Mouse (Mus musculus) retina, postnatal 1 day (tissue): Measurements from ENCODE around the gene Arg2.
A peak's percentile ranks its signal among the peaks of the same experiment; 100 is the strongest.

ENCODE experiments used
- DNase-seq: peaks from one replicate; pipeline ENCODE4 v3.0.0-alpha.2; 2012

The Arg2 gene

DNA sequence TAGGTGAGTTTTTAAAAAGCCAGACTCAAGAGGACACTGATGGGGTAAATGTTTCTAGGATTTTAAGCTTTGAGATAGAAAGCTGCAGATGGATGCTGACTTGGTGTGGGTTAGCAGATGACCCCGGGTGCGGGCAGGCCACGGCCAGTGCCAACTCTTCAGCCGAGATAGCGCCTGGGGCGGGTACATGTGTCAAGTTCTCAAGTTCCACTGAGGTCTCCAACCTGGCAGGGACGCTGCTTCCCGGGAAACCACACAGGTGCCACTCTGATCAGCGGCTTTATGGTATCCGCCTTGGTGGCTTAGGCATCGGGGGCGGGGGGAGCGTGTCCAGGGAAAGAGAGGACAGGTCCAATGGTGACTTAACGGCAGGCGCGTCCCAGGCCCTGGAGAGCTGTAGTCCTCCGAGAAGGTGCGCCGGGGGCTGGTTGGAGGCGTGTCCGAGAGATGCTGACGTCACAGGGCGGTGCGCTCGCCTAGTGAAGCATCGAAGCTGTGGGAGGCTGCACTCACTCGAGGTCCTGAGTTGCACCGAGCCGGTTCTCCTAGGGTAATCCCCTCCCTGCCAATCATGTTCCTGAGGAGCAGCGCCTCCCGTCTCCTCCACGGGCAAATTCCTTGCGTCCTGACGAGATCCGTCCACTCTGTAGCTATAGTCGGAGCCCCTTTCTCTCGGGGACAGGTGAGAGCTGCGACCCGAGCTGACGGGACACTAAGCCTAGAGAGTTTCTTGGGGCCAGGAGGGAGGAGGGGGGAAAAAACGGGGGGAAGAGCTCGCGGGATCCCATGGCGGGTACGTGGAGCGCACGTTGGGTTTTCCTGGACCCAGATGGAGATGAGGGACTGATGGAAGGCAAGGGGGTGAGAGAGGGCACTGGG, at the start of gene Arg2:
Arg2 (plus strand) TSS at position 479 of the 879 bp plus-strand sequence.
- peak; percentile 85 for DNase-seq

DNA sequence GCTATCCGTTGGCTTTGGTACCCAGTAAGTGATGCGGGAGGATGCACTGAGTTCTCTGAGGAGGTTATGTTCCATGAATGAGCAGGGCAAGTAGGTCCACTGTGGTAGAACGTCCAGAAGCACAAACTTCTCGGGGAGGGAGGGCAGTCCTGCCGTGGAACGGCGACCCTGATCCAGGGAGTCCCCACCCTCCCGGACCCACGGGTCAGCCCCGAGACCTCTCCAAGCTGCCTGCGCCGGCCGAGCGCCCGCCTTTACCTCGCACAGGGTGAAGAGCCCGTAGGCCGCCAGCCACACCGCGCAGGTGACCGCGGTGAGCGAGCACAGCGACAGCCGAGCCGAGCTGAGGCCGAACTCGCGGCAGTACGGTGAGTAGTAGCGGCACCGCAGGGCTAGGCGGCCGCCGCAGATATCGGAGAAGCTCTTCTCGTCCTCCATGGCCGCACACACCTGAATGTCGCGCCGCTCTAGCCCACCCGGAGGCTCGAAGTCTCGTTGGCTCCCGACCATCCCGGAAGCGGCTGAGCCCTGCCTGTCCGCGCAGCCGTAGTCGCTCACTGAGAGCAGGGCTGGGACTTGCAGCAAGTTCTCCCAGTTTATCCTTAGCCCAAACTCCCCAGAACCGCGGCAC, 41.3 kb upstream of the Arg2 start, which contains the start of gene Pigh:
Pigh (minus strand) TSS at position 470 of the 631 bp plus-strand sequence.
- DNase-seq, result peak; percentile 95

DNA sequence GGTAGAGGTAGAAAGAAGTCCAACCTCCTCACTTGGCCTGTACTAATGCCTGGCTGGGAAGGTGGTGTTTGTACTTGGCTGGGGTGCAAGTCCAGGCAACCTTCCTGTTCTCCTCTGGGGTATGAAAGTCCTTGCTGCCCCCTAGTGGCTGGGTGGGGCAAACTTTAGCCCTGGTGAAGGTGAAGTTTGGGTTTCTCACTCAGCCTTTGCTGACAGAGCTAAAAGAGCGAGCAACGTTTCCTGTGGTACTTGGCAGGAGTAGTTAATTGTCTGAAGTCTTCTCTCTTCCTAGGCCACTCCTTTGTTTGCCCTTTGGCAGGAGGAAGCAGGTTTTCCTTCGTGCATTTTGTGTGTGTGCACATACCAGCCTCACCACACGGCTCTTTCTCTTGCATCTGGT, 38.0 kb upstream of the Arg2 start:
- peak; percentile 27 for DNase-seq

DNA sequence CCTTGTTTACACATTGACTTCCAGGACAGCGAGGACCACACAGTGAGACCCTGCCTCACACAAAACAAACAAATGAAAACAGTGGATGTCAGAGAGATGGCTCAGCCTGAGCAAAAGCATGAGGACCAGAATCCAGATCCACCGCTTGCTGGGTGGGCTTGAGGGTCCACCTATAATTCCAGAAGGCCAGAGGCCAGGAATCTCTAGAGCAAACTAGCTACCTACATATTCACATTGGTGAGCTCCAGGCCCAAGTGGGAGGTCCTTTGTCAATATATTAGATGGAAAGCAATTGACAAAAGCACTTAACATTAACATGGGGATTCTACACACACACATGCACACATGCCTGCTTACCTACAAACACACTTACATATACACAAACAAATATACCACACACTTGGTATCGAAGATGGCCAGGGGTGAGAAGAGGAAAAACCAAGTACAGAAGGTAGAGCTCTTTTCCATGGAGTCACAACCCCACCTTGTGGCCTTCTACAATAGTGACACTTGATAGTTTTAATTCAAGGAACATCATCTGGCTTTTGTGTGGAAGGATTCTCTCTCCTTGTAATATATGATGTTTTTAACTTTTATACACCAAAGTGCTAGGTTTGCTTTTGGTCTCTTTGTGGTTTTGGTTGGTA, 33.3 kb upstream of the Arg2 start:
- peak; percentile 61 for DNase-seq

DNA sequence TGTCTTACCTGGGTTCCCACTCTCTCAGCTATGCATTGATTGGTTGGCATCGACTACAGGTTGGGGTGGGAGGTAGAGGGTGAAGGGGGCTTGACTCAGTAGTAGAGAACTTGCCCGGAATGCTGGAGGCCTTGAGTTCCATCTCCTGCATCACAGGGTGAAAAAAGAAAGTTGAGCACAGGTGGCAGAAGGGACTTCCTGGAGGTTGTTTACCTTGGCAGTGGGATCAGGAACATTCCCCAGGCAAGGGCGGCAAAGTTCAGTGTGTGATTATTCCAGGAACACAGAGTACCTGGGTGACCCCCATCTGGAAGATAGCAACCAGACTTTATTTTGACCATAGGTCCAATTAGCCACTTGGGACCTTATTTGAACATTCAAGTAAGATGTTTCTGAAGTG, 26.8 kb upstream of the Arg2 start:
- DNase-seq, result no peak

DNA sequence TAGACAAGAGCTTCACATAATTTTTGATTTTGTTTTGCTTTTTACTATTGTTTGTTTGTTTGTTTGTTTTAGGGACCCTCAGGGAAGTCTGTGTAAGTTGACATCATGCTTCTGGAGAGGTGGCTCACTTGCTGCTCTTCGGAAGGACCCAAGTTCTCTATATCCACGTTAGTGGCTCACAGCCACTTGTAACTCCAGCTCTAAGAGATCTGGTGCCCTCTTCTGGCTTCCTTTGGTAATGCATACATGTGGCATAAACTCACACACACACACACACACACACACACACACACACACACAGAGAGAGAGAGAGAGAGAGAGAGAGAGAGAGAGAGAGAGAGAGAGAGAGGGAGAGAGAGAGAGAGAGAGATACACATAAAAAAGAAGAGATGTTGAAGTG, 26.0 kb upstream of the Arg2 start:
- peak; percentile 22 for DNase-seq

DNA sequence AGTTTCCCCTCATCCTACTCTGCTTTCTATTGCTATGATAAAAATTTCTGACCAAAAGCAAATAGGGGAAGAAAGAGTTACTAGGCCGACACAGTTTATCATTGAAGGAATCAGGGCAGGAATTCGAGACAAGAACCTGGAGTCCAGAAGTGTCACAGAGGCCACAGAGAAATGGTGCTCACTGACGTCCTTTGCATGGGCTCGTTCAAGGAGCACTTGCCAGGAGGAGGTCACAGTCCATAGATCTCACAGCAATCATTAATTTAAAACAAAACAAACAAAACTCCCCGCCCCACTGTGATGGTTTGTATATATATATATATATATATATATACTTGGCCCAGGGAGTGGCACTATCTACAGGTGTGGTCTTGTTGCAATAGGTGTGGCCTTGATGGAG, 25.3 kb upstream of the Arg2 start:
- no peak for DNase-seq

DNA sequence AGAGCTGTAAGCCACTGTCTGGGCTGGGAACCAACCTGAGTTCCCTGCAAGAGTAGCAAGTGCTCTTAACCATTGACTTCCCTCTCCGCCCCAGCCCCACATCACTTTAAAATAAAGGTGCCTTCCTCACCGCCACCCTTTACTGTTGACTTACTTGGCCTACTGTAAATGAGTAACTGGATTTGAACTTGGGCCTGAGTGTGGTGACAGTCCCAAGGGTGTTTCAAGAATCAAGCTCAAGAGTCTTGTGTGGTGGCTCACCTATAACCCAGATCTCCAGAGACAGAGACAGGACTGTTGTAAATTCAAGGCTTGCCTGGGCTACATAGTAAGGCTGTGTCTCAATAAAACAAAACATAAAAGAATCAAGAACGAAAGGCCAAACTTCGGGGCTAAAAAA, 11.6 kb upstream of the Arg2 start:
- no peak for DNase-seq

DNA sequence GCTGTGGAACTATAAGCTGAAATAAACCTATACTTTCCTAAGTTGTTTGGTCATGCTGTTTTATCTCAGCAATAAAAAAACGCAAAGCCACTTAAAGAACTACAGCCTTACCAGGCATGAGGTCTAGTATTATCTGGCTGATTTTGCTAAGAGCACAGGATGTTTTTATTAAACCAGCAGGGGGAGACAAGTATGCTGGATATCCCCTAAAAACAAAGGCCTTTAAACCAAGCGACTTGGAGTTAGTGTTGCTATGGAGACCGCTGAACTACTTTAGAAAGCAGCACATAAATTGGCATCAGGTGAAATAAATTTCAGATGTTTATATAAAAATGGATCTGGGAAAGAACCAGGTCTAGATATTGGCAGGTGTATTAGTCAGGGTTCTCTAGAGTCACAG, 7.8 kb upstream of the Arg2 start:
- peak; percentile 53 for DNase-seq

DNA sequence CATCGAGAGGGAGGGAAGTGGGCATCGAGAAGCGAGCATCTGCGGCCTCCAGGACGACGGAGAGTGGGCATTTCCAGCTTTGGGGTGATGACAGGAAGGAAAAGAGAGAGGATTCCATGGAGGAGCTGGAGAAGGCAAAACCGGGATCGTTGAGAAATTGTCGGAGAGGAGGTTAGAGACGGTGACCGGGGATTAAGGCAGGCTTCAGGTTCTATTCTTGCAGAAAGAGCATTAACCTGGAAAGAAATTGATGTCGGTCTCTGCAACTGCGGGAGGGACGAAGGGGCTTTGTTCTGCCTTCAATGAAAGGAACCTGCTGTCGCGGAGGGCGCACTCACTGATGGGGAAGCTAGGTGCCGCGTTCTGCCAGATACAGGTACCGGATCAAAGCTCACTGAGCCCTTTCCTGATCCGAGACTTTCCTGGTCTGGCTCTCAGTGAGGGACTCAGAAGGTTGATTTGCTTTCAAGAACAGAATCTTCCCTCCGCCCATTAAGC, 650 bp downstream of the Arg2 start:
- DNase-seq, result peak; percentile 27

DNA sequence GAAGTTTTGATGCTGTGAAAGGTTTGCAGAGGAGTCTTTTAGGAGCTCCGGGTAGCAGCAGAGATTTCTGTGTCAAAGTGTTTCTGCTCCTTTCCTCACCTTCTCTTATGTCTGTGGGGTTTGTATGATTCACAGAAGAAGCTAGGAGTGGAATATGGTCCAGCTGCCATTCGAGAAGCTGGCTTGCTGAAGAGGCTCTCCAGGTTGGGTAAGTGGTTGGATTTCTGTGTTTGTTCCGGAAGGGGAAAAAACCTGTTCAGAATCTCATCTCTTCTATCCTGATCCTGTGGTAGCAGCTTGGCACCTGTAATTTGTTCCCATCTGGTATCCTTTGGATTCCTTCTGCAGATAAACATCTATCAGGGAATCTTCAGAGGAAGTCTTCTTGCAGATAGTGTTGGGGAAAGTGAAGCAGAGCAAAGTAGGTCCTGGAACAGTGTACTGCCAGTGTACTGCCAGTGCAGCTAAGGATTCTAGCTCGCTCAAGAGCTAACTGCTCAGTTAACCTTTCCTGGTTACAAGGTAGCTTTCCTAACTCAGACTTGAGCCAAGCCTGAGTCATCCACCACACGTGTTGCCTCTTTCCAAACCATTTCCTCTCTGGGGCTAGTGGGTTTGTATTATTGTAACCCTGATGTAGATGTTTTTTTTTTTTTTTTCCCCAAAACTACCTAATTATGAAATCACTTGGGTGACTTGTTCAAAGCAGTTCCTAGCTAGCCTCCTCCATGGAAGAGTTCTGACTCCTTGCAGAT, 1.3 kb downstream of the Arg2 start:
- DNase-seq, result no peak

DNA sequence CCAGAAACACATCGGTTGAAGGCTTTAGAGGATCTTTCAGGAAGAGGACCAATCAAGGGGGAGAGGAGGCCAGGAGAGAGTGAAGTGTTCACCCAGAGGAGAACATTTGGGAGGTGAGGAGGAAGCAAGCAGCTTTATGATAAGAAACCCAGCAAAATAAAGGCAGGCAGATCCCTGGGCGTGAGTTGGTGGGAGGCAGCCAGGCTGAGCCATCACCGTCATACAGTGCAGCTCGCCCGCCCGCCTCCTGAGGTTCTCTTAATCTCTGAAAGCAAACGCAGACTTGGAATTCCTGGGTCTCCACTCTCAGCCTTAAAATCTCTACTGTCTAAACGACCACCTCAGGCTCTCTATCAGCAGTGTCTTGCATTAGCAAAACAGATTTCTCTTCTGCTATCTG, 4.1 kb downstream of the Arg2 start:
- no peak for DNase-seq

DNA sequence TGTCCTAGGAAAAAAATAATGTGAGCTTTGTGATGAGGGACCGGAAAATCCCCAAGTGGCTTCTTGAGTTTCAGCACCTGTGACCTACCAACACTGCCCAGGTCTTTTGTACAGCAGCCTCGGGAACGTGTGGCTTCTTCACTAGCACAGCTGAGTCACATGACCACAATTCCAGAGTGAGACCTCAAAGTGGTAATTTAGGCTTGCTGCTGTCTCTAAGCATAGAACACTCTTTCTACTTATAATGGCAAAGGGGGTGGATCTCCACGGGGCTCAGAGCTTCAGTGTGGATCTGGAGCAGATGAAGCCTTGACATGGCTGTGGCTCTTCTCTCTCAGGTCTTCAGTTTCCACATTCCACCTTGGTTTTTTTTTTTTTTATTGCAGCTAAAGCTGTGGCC, 4.5 kb downstream of the Arg2 start:
- DNase-seq, result no peak

DNA sequence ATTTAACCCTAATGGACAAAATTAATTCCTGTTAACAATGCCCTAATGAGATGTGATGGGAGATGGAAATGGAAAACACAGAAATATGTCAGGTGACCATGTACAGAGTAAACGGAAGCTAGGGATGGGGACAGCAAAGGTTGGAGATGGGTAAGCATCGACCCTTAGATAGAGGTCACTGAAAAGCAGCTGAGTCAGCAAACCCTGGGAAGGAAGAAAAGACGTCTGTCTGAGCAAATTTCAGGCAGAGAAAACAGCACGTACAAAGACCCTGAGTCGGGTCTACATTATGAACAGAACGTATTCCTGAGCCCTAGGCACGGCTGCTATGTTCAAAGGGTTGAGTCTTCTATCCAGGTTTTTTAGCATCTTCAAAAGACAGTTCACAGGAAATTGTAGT, 6.4 kb downstream of the Arg2 start:
- no peak for DNase-seq

DNA sequence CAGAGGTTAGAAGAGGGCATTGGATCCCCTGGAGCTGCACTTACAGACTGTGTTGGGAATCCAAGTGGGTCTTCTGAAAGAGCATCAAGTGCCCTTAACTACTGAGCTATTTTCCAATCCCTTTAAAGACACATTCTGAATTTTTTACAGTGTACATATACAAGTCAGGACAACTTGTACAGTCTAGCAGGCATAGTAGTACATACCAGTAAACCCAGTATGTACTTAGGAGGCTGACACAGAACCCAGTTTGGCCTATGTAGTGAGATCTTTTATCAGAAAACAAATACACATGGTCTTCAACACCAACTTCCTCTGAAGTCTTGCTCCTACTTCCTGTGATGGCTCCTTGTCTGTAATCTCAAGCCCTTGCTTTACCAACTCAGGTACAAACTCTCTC, 8.4 kb downstream of the Arg2 start:
- no peak for DNase-seq

DNA sequence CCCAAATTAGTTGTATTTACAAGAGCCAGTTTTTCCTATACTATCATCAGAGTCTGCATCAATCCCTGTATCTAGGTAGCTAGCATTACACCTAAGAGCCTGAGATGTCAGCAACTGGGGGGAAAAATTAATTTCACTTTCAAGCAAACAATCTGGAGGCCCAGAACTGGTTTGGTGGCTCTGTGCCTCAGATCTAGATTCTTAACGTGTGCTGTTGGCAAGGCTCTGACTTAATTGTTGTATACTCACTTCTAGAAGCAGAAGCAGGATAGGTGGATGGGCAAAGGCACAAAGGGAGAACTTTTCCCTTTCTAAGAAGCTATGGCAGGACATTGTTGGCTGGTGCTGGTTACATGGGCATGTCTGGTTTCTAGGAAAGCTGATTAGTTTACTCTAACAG, 8.8 kb downstream of the Arg2 start:
- no peak for DNase-seq

DNA sequence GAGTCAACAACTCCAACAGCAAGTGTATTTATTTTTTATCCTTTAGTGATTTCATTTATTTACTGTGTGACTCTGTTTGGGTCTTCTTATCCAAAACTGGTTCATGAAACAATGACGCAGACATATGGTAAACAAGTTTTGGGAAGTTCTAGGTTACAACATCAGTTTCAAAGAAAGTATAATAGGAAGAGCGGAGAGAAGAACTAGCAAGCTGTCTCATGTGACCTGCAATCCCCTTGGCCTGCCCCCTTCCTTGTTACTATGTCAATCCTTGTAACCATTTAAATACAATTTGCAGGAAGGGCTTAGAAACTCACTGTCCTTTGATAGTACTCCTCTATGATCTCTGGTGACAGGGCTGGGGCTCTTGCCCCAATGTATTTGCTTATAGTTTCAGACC, 10.2 kb downstream of the Arg2 start:
- no peak for DNase-seq

DNA sequence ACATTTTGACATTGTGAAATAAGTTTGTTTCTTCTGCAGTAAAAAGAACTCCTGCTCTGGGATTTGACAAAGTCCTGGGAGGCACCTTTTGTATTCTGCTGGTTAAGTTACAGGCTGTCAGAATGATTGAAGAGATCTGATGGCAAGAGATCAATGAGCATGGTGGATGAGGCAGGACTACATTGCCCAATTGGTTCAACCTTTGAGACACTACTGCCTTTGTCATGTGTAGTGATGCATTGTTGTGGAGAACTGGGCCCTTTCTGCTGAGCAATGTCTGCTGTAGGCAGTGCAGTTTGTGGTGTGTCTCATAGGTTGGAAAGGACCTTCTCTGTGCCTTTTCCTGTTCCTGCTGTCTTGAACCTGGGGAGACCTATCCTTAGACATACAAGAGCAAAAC, 10.8 kb downstream of the Arg2 start:
- no peak for DNase-seq

DNA sequence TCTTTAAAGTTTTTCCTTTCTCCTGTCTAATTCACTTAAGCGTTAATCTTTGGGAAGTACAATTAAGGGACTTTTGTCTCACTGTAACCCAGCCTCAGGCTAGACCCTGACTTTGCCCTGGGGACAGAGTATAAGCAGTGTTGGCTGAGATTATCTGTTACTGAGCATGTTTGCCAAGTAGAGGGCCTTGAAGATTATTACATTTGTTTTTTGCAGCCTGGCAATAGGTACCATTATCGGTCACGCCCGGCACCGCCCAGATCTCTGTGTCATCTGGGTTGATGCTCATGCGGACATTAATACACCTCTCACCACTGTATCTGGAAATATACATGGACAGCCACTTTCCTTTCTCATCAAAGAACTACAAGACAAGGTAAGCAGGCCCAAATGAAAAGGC, 19.1 kb downstream of the Arg2 start:
- no peak for DNase-seq

DNA sequence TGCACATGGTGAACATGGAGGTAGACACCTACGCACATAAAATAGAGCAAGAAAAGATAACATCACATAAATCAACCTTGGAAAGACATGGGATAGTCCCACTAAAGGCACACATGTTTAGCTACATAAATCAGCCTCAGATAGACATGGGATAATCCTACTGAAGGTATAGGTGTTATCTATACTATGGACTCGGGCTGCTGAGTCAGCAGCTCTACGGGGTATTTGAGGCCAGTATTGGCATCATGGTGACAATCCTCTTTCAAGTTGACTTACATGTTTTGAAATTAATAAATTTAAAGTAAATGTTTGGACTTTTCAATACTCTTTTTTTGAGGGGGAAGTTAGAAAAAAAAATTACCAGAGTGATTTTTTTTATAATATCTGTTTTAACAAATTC, 32.3 kb downstream of the Arg2 start:
- DNase-seq, result no peak

DNA sequence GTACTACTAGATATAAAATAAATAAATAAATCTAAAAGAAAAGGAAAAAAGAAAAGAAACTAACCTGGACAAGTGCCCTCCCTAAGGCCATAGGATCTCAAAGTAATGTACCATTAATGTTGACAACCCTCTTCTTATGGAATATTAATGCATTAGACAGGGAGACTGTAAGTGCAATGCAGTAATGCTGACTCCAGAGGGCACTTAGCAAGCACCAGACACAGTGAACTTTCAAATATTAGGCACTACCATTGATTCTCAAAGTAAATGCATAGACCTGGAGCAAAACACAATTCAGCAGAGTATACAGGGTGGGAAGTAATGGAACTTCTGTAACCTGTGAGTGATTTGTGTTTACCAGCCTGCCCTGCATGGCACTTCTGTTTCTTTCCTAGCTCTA, 38.6 kb downstream of the Arg2 start:
- DNase-seq, result peak; percentile 3

DNA sequence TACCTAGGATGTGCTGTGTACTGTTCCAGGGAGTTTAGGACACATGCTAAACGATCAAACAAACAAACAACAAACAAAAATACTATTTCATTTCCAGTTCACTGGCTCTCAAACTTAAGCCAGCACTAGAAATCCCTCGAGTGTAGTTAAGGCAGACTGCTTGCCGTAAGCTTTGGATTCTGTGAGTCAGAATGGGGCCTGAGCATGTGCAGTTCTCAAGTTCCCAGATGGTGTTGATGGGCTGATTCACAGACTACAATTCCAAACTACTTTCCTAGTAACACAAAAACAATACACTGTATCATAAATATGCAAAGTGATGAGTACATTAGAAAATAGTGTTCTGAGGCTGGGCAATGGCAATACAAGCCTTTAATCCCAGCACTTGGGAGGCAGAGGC, 39.8 kb downstream of the Arg2 start:
- no peak for DNase-seq
